Mouse (Mus musculus): ENCODE measurements around the gene Bcl11b.

Bcl11b gene

GRCm38 (mm10) chr12:107971081-107971780 is 32.2 kb downstream of the Bcl11b start:
- in situ Hi-C loops (cut with MboI): no loop called here

DNA sequence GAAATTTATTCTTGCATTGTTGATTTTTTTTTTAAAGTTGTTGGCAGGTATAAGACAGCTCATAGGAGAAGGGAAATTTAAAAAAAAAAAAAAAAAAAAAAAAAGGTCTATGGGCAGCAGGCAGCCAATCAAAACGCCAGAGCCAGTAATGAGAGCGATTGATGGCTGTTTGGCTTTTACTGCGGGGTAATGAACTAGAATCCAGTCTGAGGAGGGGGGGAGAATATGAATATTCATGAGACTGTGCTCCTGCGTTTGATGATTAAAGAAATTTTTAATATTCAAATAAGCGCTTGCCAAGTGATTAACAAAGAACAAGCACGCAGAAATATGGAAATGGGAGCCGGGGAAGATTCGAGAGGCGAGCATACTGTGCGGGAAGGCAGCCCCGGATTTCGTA is 32.8 kb downstream of the Bcl11b start:
- in situ Hi-C loops (cut with MboI): no loop called here

DNA sequence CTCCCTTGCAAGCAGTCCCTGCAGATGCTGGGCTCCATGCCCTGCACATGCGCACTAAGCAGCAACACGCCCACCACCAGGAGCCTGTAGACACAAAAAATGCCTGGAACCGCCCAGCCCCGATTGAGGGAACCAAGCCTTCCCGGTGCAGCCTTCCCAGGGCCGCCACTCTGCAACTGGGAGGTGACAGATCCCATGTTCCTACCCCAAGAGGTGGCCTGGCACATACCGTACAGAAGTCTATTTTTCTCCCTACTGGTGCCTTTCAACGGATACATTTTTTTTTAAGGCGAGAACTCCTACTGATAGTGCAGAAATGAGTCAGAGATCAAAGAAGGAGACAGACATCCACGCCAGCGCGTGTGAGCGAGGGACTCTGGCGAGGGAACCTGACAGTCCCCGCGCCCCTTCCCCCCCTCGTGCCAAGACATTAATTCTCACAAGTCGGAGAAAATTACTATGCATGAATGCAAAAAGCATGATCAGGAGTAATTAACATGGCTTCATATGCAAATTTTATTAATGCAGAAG is 33.5 kb downstream of the Bcl11b start:
- in situ Hi-C loops (cut with MboI): no loop called here

- in situ Hi-C loops (cut with MboI): no loop called here
Observed at GRCm38 (mm10) chr12:107969126-107969525, 34.3 kb downstream of the Bcl11b start.

GRCm38 (mm10) chr12:107968331-107968730 is 35.1 kb downstream of the Bcl11b start:
- in situ Hi-C loops (cut with MboI): no loop called here

DNA sequence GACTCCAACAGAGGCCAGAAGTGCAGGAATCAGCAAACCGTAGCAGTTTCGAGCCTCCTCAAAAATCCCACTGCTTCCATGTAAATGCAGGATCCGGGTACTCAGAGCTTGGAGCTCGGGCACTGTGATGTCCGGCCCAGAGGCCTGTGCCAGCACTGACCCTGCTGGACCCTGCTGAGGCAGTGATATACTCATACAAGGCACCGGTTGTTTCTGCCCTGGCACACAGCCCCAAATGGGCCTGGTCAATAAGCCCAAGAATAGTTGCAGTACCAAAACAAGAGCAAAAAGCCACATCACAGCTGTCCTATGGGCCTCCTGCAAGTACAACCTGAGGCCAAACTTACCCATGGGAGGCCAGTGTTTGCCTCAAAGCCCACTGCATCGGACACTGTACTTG is 36.4 kb downstream of the Bcl11b start:
- in situ Hi-C loops (cut with MboI): no loop called here

DNA sequence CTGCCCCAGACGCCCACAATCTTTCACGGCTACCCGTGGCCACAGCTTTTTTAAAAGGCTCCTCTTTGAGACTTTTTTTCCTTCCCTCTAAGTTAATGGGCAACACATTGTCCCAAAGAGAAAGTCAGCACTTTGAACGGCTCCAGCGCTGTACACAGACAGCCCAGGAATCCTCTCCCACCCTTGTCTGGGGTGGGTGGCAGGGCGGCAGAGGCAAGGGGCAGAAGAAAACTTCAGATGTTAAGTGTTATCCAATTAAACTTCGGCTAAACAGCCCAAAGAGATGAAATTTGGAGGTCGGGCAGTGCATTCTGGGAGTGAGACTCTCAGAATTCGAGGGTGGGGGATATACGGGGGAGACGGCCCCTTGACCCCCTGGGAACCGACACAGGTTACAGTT is 38.3 kb downstream of the Bcl11b start:
- in situ Hi-C loops (cut with MboI): no loop called here

- in situ Hi-C loops (cut with MboI): no loop called here
Observed at GRCm38 (mm10) chr12:107964396-107965085, 38.9 kb downstream of the Bcl11b start.

GRCm38 (mm10) chr12:107962852-107963251 is 40.5 kb downstream of the Bcl11b start:
- in situ Hi-C loops (cut with MboI): no loop called here

- in situ Hi-C loops (cut with MboI): no loop called here
Observed at GRCm38 (mm10) chr12:107961843-107962242, 41.6 kb downstream of the Bcl11b start.

DNA sequence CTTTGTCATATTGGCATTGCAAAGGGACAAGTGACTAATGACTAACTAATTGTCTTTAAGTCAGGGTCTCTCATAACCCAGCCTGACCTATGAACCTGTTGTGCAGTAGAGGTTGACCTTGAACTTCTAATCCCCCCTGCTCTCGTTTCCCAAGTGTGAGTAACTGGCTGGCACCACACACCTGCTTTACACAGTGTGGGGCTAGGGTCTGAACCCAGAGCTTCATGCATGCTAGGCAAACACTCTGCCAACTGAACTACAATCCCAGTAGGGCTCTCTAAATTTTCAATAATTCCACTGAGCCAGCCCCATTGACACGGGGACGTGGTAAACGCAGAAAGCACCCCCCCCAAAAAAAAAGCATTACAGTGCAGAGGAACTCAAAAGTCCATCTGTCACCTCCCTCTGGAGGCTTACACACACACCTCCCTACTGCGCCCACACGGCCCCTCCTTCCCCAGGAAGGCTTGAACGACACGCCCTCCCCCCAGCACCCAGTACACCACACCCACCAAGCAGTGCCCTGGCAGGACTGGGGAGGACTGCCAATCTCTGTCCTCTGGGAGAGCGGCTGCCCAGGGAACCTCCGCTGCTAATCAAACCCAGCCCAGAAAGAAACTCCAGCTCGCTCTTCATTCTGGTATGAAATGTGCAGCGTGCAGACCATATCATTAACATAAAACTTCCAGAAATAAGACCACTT is 42.5 kb downstream of the Bcl11b start:
- in situ Hi-C loops (cut with MboI): no loop called here

DNA sequence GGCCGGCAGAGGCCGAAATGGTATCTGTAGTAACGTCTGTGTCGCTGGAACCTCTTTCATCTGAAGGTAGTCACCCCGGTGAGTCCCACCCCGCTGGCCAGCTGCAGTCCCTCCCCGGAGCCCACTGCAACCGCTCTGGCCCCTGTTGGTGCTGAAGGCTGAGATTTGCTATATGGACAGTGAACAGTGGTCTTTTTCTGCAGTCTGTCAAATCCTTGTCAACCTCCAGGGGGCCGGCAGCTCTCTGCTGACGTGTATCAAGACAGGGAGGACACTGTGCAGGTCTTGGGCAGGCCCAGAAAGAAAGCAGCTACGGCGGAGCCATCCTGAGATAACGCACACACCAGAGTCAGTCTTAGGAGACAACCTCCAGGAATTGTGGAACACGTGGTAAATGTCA is 43.0 kb downstream of the Bcl11b start:
- in situ Hi-C loops (cut with MboI): no loop called here

- in situ Hi-C loops (cut with MboI): no loop called here
Observed at GRCm38 (mm10) chr12:107959872-107960271, 43.5 kb downstream of the Bcl11b start.

- in situ Hi-C loops (cut with MboI): no loop called here
Observed at GRCm38 (mm10) chr12:107953044-107953684, 50.2 kb downstream of the Bcl11b start.

GRCm38 (mm10) chr12:107952318-107952724 is 51.1 kb downstream of the Bcl11b start:
- in situ Hi-C loops (cut with MboI): no loop called here

GRCm38 (mm10) chr12:107950667-107951179 is 52.7 kb downstream of the Bcl11b start:
- in situ Hi-C loops (cut with MboI): no loop called here

DNA sequence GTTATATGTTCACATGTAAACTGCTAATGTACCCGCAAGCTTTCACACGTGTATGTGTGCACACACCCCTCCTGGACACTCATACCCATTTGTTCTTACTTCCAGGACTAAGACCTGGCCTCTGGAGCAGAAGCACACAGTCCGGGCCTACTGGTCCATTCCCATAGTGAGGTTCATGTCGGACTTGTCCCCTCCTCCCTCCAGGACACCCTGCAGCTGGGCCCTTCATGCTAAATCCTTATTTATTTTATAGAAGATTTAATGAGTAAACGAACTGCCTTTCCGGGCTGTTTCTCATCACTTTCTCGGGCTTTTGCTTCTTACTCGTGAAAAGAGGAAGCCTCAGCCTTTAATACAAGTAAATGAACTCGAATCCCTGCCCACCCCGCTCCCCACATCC is 54.0 kb downstream of the Bcl11b start:
- in situ Hi-C loops (cut with MboI): no loop called here

- in situ Hi-C loops (cut with MboI): no loop called here
Observed at GRCm38 (mm10) chr12:107942100-107942499, 61.3 kb downstream of the Bcl11b start.

GRCm38 (mm10) chr12:107940774-107941173 is 62.6 kb downstream of the Bcl11b start:
- in situ Hi-C loops (cut with MboI): no loop called here

- in situ Hi-C loops (cut with MboI): no loop called here
Observed at GRCm38 (mm10) chr12:107939177-107939576, 64.2 kb downstream of the Bcl11b start.

DNA sequence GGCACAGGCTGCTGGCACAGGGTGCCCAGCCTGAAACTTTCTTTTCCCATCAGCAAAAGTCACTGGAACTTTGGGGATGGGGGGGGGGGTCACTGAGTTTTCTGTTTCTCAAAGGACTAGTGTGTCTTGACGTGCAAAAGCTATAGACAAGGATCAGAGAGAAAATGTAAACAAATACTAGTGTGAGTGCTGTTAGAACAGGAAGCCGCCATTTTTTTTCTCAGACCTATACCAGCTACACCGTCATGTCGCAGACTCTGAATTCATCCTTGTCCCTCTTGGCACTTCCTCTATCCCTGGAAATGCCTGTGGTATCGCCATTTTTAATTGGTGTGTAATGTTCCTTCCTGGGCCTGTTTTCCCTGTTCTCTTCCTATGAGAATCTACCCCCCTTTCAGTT is 66.4 kb downstream of the Bcl11b start:
- in situ Hi-C loops (cut with MboI): no loop called here

GRCm38 (mm10) chr12:107936406-107936805 is 67.0 kb downstream of the Bcl11b start:
- in situ Hi-C loops (cut with MboI): no loop called here

All from mature B cell (primary cell).